Mouse (Mus musculus) G1E-ER4 (cell line): Measurements from ENCODE around the gene Gm21317. TPM values are rescaled to one million over a fixed set of nuclear protein-coding genes. Genes with fewer than 3 reads are reported as not detected.
"Not testable (repeated sequence)": the region's sequence is repeated elsewhere in the genome, so short reads cannot be mapped to it uniquely, and the experiment has no call there.

Experiments used
- GATA1 ChIP-seq: IDR thresholded peaks from one replicate; pipeline ENCODE4 v1.8.0; 2012; ENCODE audit warnings: low read length, inconsistent platforms
- polyA plus RNA-seq: library from polyadenylated mRNA; stranded (reverse); fragments of >175 nt; gene quantifications from 2 replicates; pipeline ENCODE4 v1.2.3, GENCODE M21; 2012

Gm21317 gene
- polyA plus RNA-seq, result not detected in 2 replicates

GRCm38 (mm10) chrY:82224927-82225326, at the start of gene Gm21317:
Gene Gm21317 (plus strand): TSS chrY:82225227.
- TF ChIP-seq GATA1, result not testable (repeated sequence)
